Mouse (Mus musculus): Measurements from ENCODE around the gene Smarcad1. TPM values are rescaled to one million over a fixed set of nuclear protein-coding genes. Genes with fewer than 3 reads are reported as not detected.
"Not testable (repeated sequence)": the region's sequence is repeated elsewhere in the genome, so short reads cannot be mapped to it uniquely, and the experiment has no call there.

Smarcad1 gene
- polyA plus RNA-seq, 1 experiment from 2014 or later = 79.2 TPM

GRCm38 (mm10) chr6:65018966-65019365 lies 23.4 kb upstream of the Smarcad1 start:
- not testable (repeated sequence) for DNase-seq (ENCODE audit: low spot score); H3K4me3 ChIP-seq (replicated peaks; ENCODE audit: low read length); ATAC-seq (ENCODE audit: low FRiP score); H3K36me3 ChIP-seq (replicated peaks; ENCODE audit: control insufficient read depth, insufficient read depth); H3K4me2 ChIP-seq (replicated peaks); H3K4me1 ChIP-seq (replicated peaks; ENCODE audit: control insufficient read depth, insufficient read depth, low read length); H3K9me3 ChIP-seq (ENCODE audit: control insufficient read depth, low read length); H3K9ac ChIP-seq; H3K27me3 ChIP-seq (ENCODE audit: control insufficient read depth, insufficient read depth, low read length); H3K27ac ChIP-seq
- 84% methylated on average over 5 of the region's 5 CpGs for WGBS

GRCm38 (mm10) chr6:65021883-65022282 lies 20.5 kb upstream of the Smarcad1 start:
- no peak for ATAC-seq (ENCODE audit: low FRiP score)
- no peak for DNase-seq (ENCODE audit: low spot score)
- no peaks in the 10 kb centered on the region for H3K9me3 ChIP-seq (ENCODE audit: control insufficient read depth, low read length)
- H3K27ac ChIP-seq = no peak overlapping the region
- H3K9ac ChIP-seq = no peak overlapping the region
- H3K4me1 ChIP-seq (replicated peaks; ENCODE audit: control insufficient read depth, insufficient read depth, low read length) = no peaks in the 10 kb centered on the region
- H3K4me3 ChIP-seq (replicated peaks; ENCODE audit: low read length) = no peak overlapping the region
- no peaks in the 10 kb centered on the region for H3K36me3 ChIP-seq (replicated peaks; ENCODE audit: control insufficient read depth, insufficient read depth)
- H3K27me3 ChIP-seq (ENCODE audit: control insufficient read depth, insufficient read depth, low read length) = no peaks in the 10 kb centered on the region
- no peak overlapping the region for H3K4me2 ChIP-seq (replicated peaks)
- 14% methylated on average over 4 of the region's 4 CpGs for WGBS

GRCm38 (mm10) chr6:65023053-65023452 lies 19.3 kb upstream of the Smarcad1 start:
- H3K4me2 ChIP-seq (replicated peaks) = no peak overlapping the region
- no peak overlapping the region for H3K9ac ChIP-seq
- ATAC-seq (ENCODE audit: low FRiP score) (no peak), DNase-seq (ENCODE audit: low spot score) (no peak)
- H3K4me1 ChIP-seq (replicated peaks; ENCODE audit: control insufficient read depth, insufficient read depth, low read length) = no peaks in the 10 kb centered on the region
- H3K4me3 ChIP-seq (replicated peaks; ENCODE audit: low read length) = no peak overlapping the region
- H3K27me3 ChIP-seq (ENCODE audit: control insufficient read depth, insufficient read depth, low read length) = no peaks in the 10 kb centered on the region
- no peaks in the 10 kb centered on the region for H3K36me3 ChIP-seq (replicated peaks; ENCODE audit: control insufficient read depth, insufficient read depth)
- H3K9me3 ChIP-seq (ENCODE audit: control insufficient read depth, low read length) = no peaks in the 10 kb centered on the region
- H3K27ac ChIP-seq = no peak overlapping the region
- WGBS = 81% methylated on average over 6 of the region's 6 CpGs

- Histone ChIP-seq H3K27me3 (ENCODE audit: control insufficient read depth, insufficient read depth, low read length) (no peaks in the 10 kb centered on the region), H3K4me2 (replicated peaks) (no peak overlapping the region), H3K27ac (no peak overlapping the region), H3K9ac (no peak overlapping the region), H3K36me3 (replicated peaks; ENCODE audit: control insufficient read depth, insufficient read depth) (no peaks in the 10 kb centered on the region), H3K4me1 (replicated peaks; ENCODE audit: control insufficient read depth, insufficient read depth, low read length) (no peaks in the 10 kb centered on the region), H3K9me3 (ENCODE audit: control insufficient read depth, low read length) (no peaks in the 10 kb centered on the region), H3K4me3 (replicated peaks; ENCODE audit: low read length) (no peak overlapping the region)
- DNase-seq (ENCODE audit: low spot score) (no peak), ATAC-seq (ENCODE audit: low FRiP score) (no peak)
- WGBS = 56% methylated on average over 2 of the region's 2 CpGs
Measured at GRCm38 (mm10) chr6:65024668-65025067, 17.7 kb upstream of the Smarcad1 start.

- Histone ChIP-seq H3K36me3 (replicated peaks; ENCODE audit: control insufficient read depth, insufficient read depth) (no peaks in the 10 kb centered on the region), H3K4me2 (replicated peaks) (no peak overlapping the region), H3K27ac (no peak overlapping the region), H3K4me3 (replicated peaks; ENCODE audit: low read length) (no peak overlapping the region), H3K9ac (no peak overlapping the region), H3K9me3 (ENCODE audit: control insufficient read depth, low read length) (no peaks in the 10 kb centered on the region), H3K4me1 (replicated peaks; ENCODE audit: control insufficient read depth, insufficient read depth, low read length) (no peaks in the 10 kb centered on the region), H3K27me3 (ENCODE audit: control insufficient read depth, insufficient read depth, low read length) (no peaks in the 10 kb centered on the region)
- WGBS = 99% methylated on average over 4 of the region's 4 CpGs
- no peak for ATAC-seq (ENCODE audit: low FRiP score)
- DNase-seq (ENCODE audit: low spot score) = no peak
Measured at GRCm38 (mm10) chr6:65025130-65025529, 17.3 kb upstream of the Smarcad1 start.

GRCm38 (mm10) chr6:65034661-65035060 lies 7.7 kb upstream of the Smarcad1 start:
- H3K9me3 ChIP-seq (ENCODE audit: control insufficient read depth, low read length) = no peaks in the 10 kb centered on the region
- no peak overlapping the region for H3K4me3 ChIP-seq (replicated peaks; ENCODE audit: low read length)
- H3K4me2 ChIP-seq (replicated peaks) = no peak overlapping the region
- no peaks in the 10 kb centered on the region for H3K36me3 ChIP-seq (replicated peaks; ENCODE audit: control insufficient read depth, insufficient read depth)
- 87% methylated on average over 2 of the region's 2 CpGs for WGBS
- no peak overlapping the region for H3K9ac ChIP-seq
- H3K27ac ChIP-seq = no peak overlapping the region
- H3K27me3 ChIP-seq (ENCODE audit: control insufficient read depth, insufficient read depth, low read length) = no peaks in the 10 kb centered on the region
- H3K4me1 ChIP-seq (replicated peaks; ENCODE audit: control insufficient read depth, insufficient read depth, low read length) = no peaks in the 10 kb centered on the region
- ATAC-seq (ENCODE audit: low FRiP score) = no peak
- DNase-seq (ENCODE audit: low spot score) = no peak

- Histone ChIP-seq H3K9ac (no peak overlapping the region), H3K4me2 (replicated peaks) (no peak overlapping the region), H3K4me1 (replicated peaks; ENCODE audit: control insufficient read depth, insufficient read depth, low read length) (no peaks in the 10 kb centered on the region), H3K9me3 (ENCODE audit: control insufficient read depth, low read length) (no peaks in the 10 kb centered on the region), H3K27ac (no peak overlapping the region), H3K36me3 (replicated peaks; ENCODE audit: control insufficient read depth, insufficient read depth) (no peaks in the 10 kb centered on the region), H3K27me3 (ENCODE audit: control insufficient read depth, insufficient read depth, low read length) (no peaks in the 10 kb centered on the region), H3K4me3 (replicated peaks; ENCODE audit: low read length) (no peak overlapping the region)
- 86% methylated on average over 2 of the region's 2 CpGs for WGBS
- no peak for ATAC-seq (ENCODE audit: low FRiP score)
- DNase-seq (ENCODE audit: low spot score) = no peak
Measured at GRCm38 (mm10) chr6:65035469-65035868, 6.9 kb upstream of the Smarcad1 start.

GRCm38 (mm10) chr6:65041932-65042331 lies 451 bp upstream of the Smarcad1 start:
- DNase-seq (ENCODE audit: low spot score) (no peak), ATAC-seq (ENCODE audit: low FRiP score) (peak; percentile 29; the same call in 1 of the 2 replicates)
- H3K27ac ChIP-seq = peak overlapping the region; percentile 100
- peaks cover 31% of the 10 kb centered on the region for H3K36me3 ChIP-seq (replicated peaks; ENCODE audit: control insufficient read depth, insufficient read depth)
- H3K4me2 ChIP-seq (replicated peaks) = peak overlapping the region; percentile 94
- H3K4me3 ChIP-seq (replicated peaks; ENCODE audit: low read length) = peak overlapping the region; percentile 92
- H3K9me3 ChIP-seq (ENCODE audit: control insufficient read depth, low read length) = no peaks in the 10 kb centered on the region
- WGBS = 33% methylated on average over 10 of the region's 10 CpGs
- H3K27me3 ChIP-seq (ENCODE audit: control insufficient read depth, insufficient read depth, low read length) = no peaks in the 10 kb centered on the region
- H3K9ac ChIP-seq = peak overlapping the region; percentile 98
- H3K4me1 ChIP-seq (replicated peaks; ENCODE audit: control insufficient read depth, insufficient read depth, low read length) = peaks cover 10% of the 10 kb centered on the region

- H3K9ac ChIP-seq = peak overlapping the region; percentile 98
- H3K4me1 ChIP-seq (replicated peaks; ENCODE audit: control insufficient read depth, insufficient read depth, low read length) = peaks cover 10% of the 10 kb centered on the region
- H3K4me2 ChIP-seq (replicated peaks) = peak overlapping the region; percentile 94
- H3K4me3 ChIP-seq (replicated peaks; ENCODE audit: low read length) = peak overlapping the region; percentile 92
- no peak for DNase-seq (ENCODE audit: low spot score)
- peak overlapping the region; percentile 100 for H3K27ac ChIP-seq
- H3K27me3 ChIP-seq (ENCODE audit: control insufficient read depth, insufficient read depth, low read length) = no peaks in the 10 kb centered on the region
- no peaks in the 10 kb centered on the region for H3K9me3 ChIP-seq (ENCODE audit: control insufficient read depth, low read length)
- peaks cover 42% of the 10 kb centered on the region for H3K36me3 ChIP-seq (replicated peaks; ENCODE audit: control insufficient read depth, insufficient read depth)
- 11% methylated on average over 7 of the region's 7 CpGs for WGBS
- peak; percentile 7; the same call in 1 of the 2 replicates for ATAC-seq (ENCODE audit: low FRiP score)
Measured at GRCm38 (mm10) chr6:65043241-65043640, 858 bp downstream of the Smarcad1 start.

- H3K9me3 ChIP-seq (ENCODE audit: control insufficient read depth, low read length) = no peaks in the 10 kb centered on the region
- ATAC-seq (ENCODE audit: low FRiP score) (no peak), DNase-seq (ENCODE audit: low spot score) (no peak)
- H3K4me2 ChIP-seq (replicated peaks) = no peak overlapping the region
- H3K27me3 ChIP-seq (ENCODE audit: control insufficient read depth, insufficient read depth, low read length) = no peaks in the 10 kb centered on the region
- H3K4me1 ChIP-seq (replicated peaks; ENCODE audit: control insufficient read depth, insufficient read depth, low read length) = peaks cover 2% of the 10 kb centered on the region
- no peak overlapping the region for H3K4me3 ChIP-seq (replicated peaks; ENCODE audit: low read length)
- no peak overlapping the region for H3K9ac ChIP-seq
- no peak overlapping the region for H3K27ac ChIP-seq
- peaks cover 92% of the 10 kb centered on the region for H3K36me3 ChIP-seq (replicated peaks; ENCODE audit: control insufficient read depth, insufficient read depth)
- WGBS = 95% methylated on average over 4 of the region's 4 CpGs
Measured at GRCm38 (mm10) chr6:65049100-65049499, 6.7 kb downstream of the Smarcad1 start.

Measured in hindbrain, embryonic 14.5 days (tissue).